Mouse (Mus musculus) olfactory bulb, adult 2 months (tissue): ENCODE results near the gene Phc2. TPM values are rescaled to one million over a fixed set of nuclear protein-coding genes. Genes with fewer than 3 reads are reported as not detected.

Experiments used
- H3K27ac ChIP-seq: fragments of 200-500 bp; 2 replicates; pipeline ENCODE4 v1.5.1; 2012; ENCODE audit warnings: low read depth, low read length; ENCODE audit not compliant: insufficient read depth
- H3K4me1 ChIP-seq: fragments of 200-500 bp; 2 replicates; pipeline ENCODE4 v1.6.1; 2012; ENCODE audit warnings: low read length; ENCODE audit not compliant: control insufficient read depth, insufficient read depth
- H3K4me3 ChIP-seq: fragments of 200-500 bp; 2 replicates; pipeline ENCODE4 v1.5.1; 2012; ENCODE audit warnings: mild to moderate bottlenecking, low read depth, low read length, moderate library complexity; ENCODE audit not compliant: insufficient read depth
- CTCF ChIP-seq: fragments of 200-500 bp; IDR thresholded peaks from 2 replicates; pipeline ENCODE4 v1.5.1; 2012; ENCODE audit warnings: low read depth, mild to moderate bottlenecking, low read length, moderate library complexity; ENCODE audit not compliant: insufficient read depth
- POLR2A ChIP-seq: fragments of 200-500 bp; IDR thresholded peaks from 2 replicates; pipeline ENCODE4 v1.6.1; 2012; ENCODE audit warnings: mild to moderate bottlenecking, low read depth, low read length, moderate library complexity; ENCODE audit not compliant: insufficient read depth
- WGBS: fragments of 180-500 bp; shearing (Covaris S2); methylation state at CpG from one replicate; pipeline ENCODE4 v1.1.7; 2018; 5-methylcytosine and 5-hydroxymethylcytosine counted together
- polyA plus RNA-seq: library from polyadenylated mRNA; stranded (reverse); fragments of >200 nt; gene quantifications from 2 replicates; pipeline ENCODE4 v1.2.4, GENCODE M21; 2012; ENCODE audit warnings: low replicate concordance; ENCODE audit not compliant: missing spikeins, insufficient read depth, insufficient read length

Phc2 gene
- polyA plus RNA-seq, 1 experiment: not detected

GRCm38 (mm10) chr4:128740878-128741277 lies 86.4 kb downstream of the Phc2 start:
- WGBS: 50% methylated on average over 1 of the region's 1 CpGs
- no peak overlapping the region for H3K4me3 ChIP-seq
- peaks cover 32% of the 10 kb centered on the region for H3K4me1 ChIP-seq
- TF ChIP-seq POLR2A (no peak), CTCF (no peak)
- no peak overlapping the region for H3K27ac ChIP-seq

DNA sequence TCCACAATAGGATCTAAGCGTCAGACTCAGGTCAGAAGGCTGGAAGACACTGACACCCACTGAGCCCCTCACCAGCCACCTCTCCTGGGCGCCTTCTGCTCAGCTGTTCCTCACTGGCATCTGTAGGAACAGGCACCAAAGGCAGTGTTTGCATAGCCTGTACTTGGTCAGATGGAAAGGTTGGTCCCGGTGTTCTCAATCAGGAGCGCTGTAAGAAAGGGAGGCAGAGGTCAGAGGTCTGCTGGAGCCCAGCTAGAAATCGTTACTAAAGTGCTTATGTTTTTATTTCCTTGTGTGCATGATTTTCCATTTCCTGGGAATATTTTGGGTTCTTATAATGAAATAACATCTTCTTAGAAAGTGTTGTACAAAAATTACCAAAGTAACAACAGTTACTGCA lies 87.4 kb downstream of the Phc2 start:
- H3K4me1 ChIP-seq: peaks cover 29% of the 10 kb centered on the region
- WGBS: 52% methylated on average over 5 of the region's 5 CpGs
- H3K4me3 ChIP-seq: no peak overlapping the region
- no peak for TF ChIP-seq CTCF
- H3K27ac ChIP-seq: no peak overlapping the region

- H3K4me1 ChIP-seq: peaks cover 25% of the 10 kb centered on the region
- H3K4me3 ChIP-seq: no peak overlapping the region
- TF ChIP-seq POLR2A (no peak), CTCF (no peak)
- 28% methylated on average over 10 of the region's 10 CpGs for WGBS
- H3K27ac ChIP-seq: peak overlapping the region; percentile 36; the same call in 1 of the 2 replicates
Observed at GRCm38 (mm10) chr4:128742379-128742970, 88.0 kb downstream of the Phc2 start.

- Histone ChIP-seq H3K4me3 (no peak overlapping the region), H3K4me1 (peaks cover 24% of the 10 kb centered on the region), H3K27ac (no peak overlapping the region)
- 33% methylated on average over 12 of the region's 12 CpGs for WGBS
- TF ChIP-seq CTCF (no peak), POLR2A (no peak)
Observed at GRCm38 (mm10) chr4:128743031-128743626, 88.6 kb downstream of the Phc2 start.

DNA sequence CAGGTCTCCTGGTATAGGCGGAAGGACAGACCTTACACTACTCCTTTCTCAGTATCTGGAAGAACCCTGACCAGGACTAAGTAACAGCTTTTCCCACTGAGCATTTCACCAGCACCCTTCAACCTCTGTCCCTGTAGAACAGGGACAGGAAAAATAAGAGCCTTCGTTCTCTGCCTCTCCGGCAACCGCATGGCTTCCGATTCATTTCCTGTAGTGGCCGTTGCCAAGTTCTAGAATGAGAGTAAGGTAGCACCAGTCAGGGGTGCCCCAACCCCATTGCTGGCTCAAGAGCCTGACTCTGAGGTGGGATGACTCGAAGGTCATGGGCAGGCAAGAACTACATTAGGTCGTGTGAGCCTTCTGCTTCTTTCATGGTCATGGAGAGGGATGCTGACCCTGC lies 90.7 kb downstream of the Phc2 start:
- no peak overlapping the region for H3K4me3 ChIP-seq
- H3K27ac ChIP-seq: no peak overlapping the region
- 82% methylated on average over 8 of the region's 8 CpGs for WGBS
- no peak for TF ChIP-seq CTCF
- no peak for TF ChIP-seq POLR2A
- H3K4me1 ChIP-seq: peaks cover 25% of the 10 kb centered on the region

DNA sequence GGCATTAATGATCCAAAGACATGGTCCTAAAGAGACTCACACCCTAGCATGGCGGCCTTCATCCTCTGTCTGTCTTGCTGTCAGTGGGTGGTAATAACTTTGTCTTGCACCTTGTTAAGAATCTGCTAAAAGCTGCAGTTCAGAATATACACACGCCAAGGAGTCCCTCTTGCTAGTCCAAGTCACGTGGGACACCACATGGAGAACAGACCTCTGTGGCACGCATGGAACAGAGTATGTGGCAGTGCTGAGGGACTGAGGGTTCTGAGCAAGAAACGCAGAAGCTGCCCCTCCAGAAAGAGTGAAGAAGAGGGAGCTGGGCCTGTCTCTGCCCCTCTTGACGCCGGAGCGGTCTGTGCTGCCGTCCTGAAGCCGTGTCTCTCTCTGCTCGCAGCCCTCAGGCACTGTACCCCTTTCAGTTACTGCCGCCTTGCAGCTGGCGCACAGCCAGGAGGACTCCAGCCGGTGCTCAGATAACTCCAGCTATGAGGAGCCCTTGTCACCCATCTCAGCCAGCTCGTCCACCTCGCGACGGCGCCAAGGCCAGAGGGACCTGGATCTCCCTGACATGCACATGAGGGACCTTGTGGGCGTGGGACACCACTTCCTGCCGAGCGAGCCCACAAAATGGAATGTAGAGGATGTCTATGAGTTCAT lies 93.2 kb downstream of the Phc2 start:
- H3K4me1 ChIP-seq: peaks cover 17% of the 10 kb centered on the region
- 44% methylated on average over 22 of the region's 22 CpGs for WGBS
- no peak overlapping the region for H3K27ac ChIP-seq
- no peak overlapping the region for H3K4me3 ChIP-seq
- TF ChIP-seq CTCF (no peak), POLR2A (no peak)

DNA sequence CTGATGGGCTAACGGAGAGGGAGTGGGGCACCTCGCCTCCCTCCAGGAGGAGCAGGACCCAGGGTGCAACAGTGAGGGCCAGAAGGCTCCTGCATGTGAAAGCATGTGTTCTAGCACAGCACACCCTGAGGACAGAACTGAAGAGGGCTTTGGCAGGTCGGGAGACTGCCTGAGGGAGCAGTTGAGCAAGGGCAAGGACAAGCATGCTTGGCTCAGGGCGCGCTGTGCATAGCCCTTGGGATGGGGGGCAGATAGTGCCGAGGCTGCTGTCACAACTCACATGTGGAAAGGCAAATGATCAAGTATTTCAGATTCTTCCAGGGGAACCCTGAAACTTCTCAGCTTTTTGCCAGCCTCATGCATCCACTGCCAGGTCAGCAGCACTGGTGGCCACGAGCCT lies 93.8 kb downstream of the Phc2 start:
- Histone ChIP-seq H3K4me3 (no peak overlapping the region), H3K27ac (no peak overlapping the region), H3K4me1 (peaks cover 13% of the 10 kb centered on the region)
- TF ChIP-seq CTCF: no peak
- no peak for TF ChIP-seq POLR2A
- WGBS: 86% methylated on average over 7 of the region's 7 CpGs

- Histone ChIP-seq H3K4me1 (peaks cover 13% of the 10 kb centered on the region), H3K4me3 (no peak overlapping the region), H3K27ac (no peak overlapping the region)
- 59% methylated on average over 5 of the region's 5 CpGs for WGBS
- TF ChIP-seq POLR2A: no peak
- TF ChIP-seq CTCF: no peak
Observed at GRCm38 (mm10) chr4:128751006-128751405, 96.5 kb downstream of the Phc2 start.

GRCm38 (mm10) chr4:128752031-128752757 lies 97.7 kb downstream of the Phc2 start:
- TF ChIP-seq POLR2A (no peak), CTCF (no peak)
- no peak overlapping the region for H3K4me3 ChIP-seq
- H3K27ac ChIP-seq: no peak overlapping the region
- peaks cover 11% of the 10 kb centered on the region; the same call in 1 of the 2 replicates for H3K4me1 ChIP-seq
- 73% methylated on average over 13 of the region's 13 CpGs for WGBS
